Mouse (Mus musculus) cerebellum, adult 2 months (tissue): ENCODE results near the gene Wnt6.

Source experiments
- CTCF ChIP-seq: fragments of 200-500 bp; IDR thresholded peaks from 2 replicates; pipeline ENCODE4 v1.5.1; 2011; ENCODE audit warnings: low read depth, mild to moderate bottlenecking, control low read depth, low read length, moderate library complexity, borderline replicate concordance; ENCODE audit not compliant: insufficient read depth
- POLR2A ChIP-seq: fragments of 200-500 bp; IDR thresholded peaks from 2 replicates; pipeline ENCODE4 v1.6.1; 2011; ENCODE audit warnings: low read length, control low read depth, borderline replicate concordance; ENCODE audit not compliant: insufficient read depth

DNA sequence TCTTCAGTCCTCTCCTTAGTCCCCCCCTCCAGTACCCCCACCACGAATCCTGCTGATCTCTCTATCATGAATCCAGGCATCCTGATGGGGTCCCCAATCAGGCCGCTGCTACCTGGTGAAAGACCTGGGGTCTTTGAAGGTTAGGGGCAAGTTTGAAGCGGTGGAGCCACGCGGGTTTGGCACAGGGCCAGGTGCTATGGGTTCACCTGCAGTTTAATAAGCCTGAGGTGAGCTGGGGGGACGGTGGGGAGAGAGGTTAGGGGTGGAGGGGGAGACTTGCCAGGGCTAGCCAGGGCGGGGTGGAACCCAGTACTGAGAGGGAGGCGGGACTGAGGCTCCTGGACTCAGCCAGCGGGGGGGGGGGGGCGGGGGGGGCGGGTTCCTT is 23.4 kb downstream of the Wnt6 start:
- TF ChIP-seq CTCF: no peak
- no peak for TF ChIP-seq POLR2A
